Mouse (Mus musculus) limb, embryonic 11.5 days (tissue): ENCODE measurements at regions not wholly inside any gene's neighbourhood (a gene's known extent, or its start where the extent isn't known, plus 50 kb on each side); places are given as distances from the start of the nearest gene placed in this dataset.
A peak's percentile ranks its signal among the peaks of the same experiment; 100 is the strongest.

Experiments used
- ATAC-seq: fragments of 200-750 bp; cut with Nextera tagmentation; 2 replicates; pipeline ENCODE4 v1.8.0; 2017; ENCODE audit warnings: low read depth; ENCODE audit not compliant: insufficient number of reproducible peaks, low FRiP score, low TSS enrichment
- DNase-seq: peaks from one replicate; pipeline ENCODE4 v3.0.0-alpha.2; 2015; ENCODE audit warnings: low spot score
- H3K27ac ChIP-seq: fragments of 300-500 bp; sonication (generic); replicated peaks from 2 replicates; pipeline ENCODE4 v1.5.1; 2014; ENCODE audit warnings: low read depth, mild to moderate bottlenecking, low read length
- H3K27me3 ChIP-seq: fragments of 300-500 bp; sonication (generic); 2 replicates; pipeline ENCODE4 v1.6.1; 2014; ENCODE audit warnings: mild to moderate bottlenecking, low read length, mixed read lengths; ENCODE audit not compliant: control insufficient read depth, insufficient read depth
- H3K36me3 ChIP-seq: fragments of 300-500 bp; sonication (generic); 2 replicates; pipeline ENCODE4 v1.6.1; 2014; ENCODE audit warnings: mild to moderate bottlenecking, low read length, moderate library complexity, mixed read lengths; ENCODE audit not compliant: control insufficient read depth, insufficient read depth
- H3K4me1 ChIP-seq: fragments of 300-500 bp; sonication (generic); 2 replicates; pipeline ENCODE4 v1.6.1; 2014; ENCODE audit warnings: low read length, mixed read lengths; ENCODE audit not compliant: control insufficient read depth, insufficient read depth
- H3K4me2 ChIP-seq: fragments of 300-500 bp; sonication (generic); 2 replicates; pipeline ENCODE4 v1.6.1; 2014; ENCODE audit warnings: low read depth, mild to moderate bottlenecking, moderate library complexity; ENCODE audit not compliant: severe bottlenecking
- H3K4me3 ChIP-seq: fragments of 300-500 bp; sonication (generic); 2 replicates; pipeline ENCODE4 v1.5.1; 2014; ENCODE audit warnings: low read depth, low read length
- H3K9ac ChIP-seq: fragments of 300-500 bp; sonication (generic); 2 replicates; pipeline ENCODE4 v1.6.1; 2014; ENCODE audit warnings: mild to moderate bottlenecking, low read length
- H3K9me3 ChIP-seq: fragments of 300-500 bp; sonication (generic); 2 replicates; pipeline ENCODE4 v1.6.1; 2016; ENCODE audit warnings: low read length; ENCODE audit not compliant: control insufficient read depth
- WGBS: fragments of 180-500 bp; shearing (Covaris S2); extraction: QIAGEN DNeasy Blood & Tissue Kit; methylation state at CpG from one replicate; pipeline ENCODE4 v1.1.7; 2014; 5-methylcytosine and 5-hydroxymethylcytosine counted together

DNA sequence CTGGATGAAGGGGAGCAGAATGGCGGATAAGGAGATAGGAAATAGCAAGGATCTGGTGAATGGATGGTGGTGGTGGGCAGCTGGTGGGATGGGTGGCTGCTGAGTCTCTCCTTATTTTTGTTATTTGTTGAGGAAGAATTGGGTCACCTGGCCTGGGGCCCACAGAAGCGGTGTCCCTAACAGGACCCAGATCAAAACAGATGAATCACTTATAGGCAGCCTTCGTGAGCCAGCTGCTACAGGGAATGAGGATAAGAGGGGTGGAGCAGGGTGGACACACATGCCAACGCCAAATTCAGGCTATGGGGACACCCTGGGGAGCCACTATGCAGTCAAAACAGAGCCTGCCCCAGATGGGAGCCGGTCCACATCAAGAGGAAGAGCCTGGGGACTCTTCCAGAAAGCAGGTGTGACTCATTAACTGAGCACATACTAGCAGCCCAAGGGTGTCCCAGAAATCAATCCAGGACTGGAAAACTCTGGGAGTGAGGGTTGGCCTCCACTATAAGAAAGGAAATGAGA, 75.4 kb downstream of the Inhbb start:
- H3K4me3 ChIP-seq = no peak overlapping the region
- no peaks in the 10 kb centered on the region for H3K4me1 ChIP-seq
- DNase-seq = no peak
- H3K9ac ChIP-seq = no peak overlapping the region
- no peaks in the 10 kb centered on the region for H3K9me3 ChIP-seq
- no peak overlapping the region for H3K27ac ChIP-seq
- no peak for ATAC-seq
- WGBS = 83% methylated on average over 5 of the region's 5 CpGs
- no peaks in the 10 kb centered on the region for H3K36me3 ChIP-seq
- no peak overlapping the region for H3K4me2 ChIP-seq
- H3K27me3 ChIP-seq = no peaks in the 10 kb centered on the region

DNA sequence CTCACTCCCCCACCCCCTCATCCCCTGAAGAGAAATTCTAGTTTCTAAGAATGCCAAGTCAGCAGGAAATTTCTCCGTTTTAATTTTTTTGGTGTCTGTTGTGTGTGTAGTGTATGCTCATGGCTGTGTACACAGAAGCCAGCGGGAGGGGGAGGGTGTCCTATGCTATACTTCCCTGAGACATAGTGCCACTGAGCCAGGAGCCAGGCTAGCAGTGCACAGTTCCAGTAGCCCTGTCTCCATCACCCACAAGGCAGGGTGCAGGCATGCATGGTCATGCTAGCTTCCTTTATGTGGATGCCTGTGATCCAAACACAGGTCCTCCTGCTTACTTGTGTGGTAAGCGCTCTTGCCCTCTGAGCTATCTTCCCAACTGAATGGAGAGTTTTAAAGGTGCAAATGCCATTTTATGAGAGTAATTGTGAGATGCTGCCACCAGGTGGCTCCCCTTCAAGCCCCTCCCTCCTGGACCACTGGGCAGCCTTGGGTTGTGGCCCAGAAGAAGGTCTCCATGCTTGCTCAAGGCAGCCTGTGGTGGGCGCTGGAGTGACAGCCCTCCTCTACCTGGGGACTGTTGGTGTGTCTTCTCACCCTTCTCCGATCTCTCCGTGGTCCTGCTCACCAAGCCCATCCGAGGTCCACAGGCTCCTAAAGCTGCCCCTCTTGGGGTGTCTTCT, 76.8 kb downstream of the Inhbb start:
- ATAC-seq = no peak
- Histone ChIP-seq H3K4me1 (no peaks in the 10 kb centered on the region), H3K36me3 (no peaks in the 10 kb centered on the region), H3K4me3 (no peak overlapping the region), H3K4me2 (no peak overlapping the region), H3K9me3 (no peaks in the 10 kb centered on the region), H3K9ac (no peak overlapping the region), H3K27me3 (no peaks in the 10 kb centered on the region), H3K27ac (no peak overlapping the region)
- no peak for DNase-seq
- WGBS = 60% methylated on average over 7 of the region's 7 CpGs

DNA sequence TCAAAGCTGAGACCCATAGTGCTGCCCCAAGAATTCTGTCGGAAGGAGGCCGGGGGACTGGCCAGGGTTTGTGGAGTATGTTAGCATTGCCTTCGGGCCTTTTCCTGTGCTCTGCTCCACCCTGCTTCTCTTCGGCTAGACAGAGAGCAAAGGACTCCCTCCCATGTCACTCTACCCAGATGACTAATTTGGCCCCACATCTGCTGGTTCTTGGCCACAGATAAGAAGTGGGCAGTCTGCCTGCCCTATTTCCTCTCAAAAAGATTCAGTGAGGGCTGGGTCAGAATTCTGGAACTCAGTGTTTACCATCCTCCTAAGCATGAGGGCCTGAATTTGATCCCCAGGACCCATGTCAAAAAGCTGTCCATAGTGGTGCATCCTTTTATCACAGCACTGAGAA, 78.0 kb downstream of the Inhbb start:
- DNase-seq (no peak), ATAC-seq (no peak)
- WGBS = 76% methylated on average over 4 of the region's 4 CpGs
- Histone ChIP-seq H3K4me3 (no peak overlapping the region), H3K27ac (no peak overlapping the region), H3K9ac (no peak overlapping the region), H3K27me3 (no peaks in the 10 kb centered on the region), H3K4me2 (no peak overlapping the region), H3K36me3 (no peaks in the 10 kb centered on the region), H3K9me3 (no peaks in the 10 kb centered on the region), H3K4me1 (no peaks in the 10 kb centered on the region)

DNA sequence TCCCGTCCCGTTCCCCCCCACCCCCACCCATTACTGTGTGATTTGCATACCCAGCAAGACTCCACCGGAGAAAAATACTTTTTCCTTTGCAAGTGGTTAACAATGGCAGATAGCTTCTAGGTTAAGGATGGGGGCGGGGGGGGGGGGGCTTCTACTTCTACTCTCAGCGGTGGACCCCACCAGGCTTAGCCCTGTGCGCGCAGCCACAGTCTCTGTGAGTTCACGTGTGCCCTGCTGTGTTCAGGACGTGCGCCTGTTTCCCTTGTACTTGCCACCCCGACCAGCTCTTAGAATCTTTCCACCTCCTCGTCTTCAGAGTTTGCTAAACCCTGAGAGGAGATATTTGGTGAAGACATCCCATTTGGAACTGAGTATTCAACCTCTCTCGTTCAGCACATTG, 86.9 kb downstream of the Inhbb start:
- Histone ChIP-seq H3K4me2 (no peak overlapping the region), H3K9ac (no peak overlapping the region), H3K36me3 (no peaks in the 10 kb centered on the region), H3K9me3 (no peaks in the 10 kb centered on the region), H3K4me1 (no peaks in the 10 kb centered on the region), H3K27me3 (no peaks in the 10 kb centered on the region), H3K4me3 (no peak overlapping the region), H3K27ac (no peak overlapping the region)
- ATAC-seq (no peak), DNase-seq (no peak)
- 41% methylated on average over 13 of the region's 13 CpGs for WGBS

DNA sequence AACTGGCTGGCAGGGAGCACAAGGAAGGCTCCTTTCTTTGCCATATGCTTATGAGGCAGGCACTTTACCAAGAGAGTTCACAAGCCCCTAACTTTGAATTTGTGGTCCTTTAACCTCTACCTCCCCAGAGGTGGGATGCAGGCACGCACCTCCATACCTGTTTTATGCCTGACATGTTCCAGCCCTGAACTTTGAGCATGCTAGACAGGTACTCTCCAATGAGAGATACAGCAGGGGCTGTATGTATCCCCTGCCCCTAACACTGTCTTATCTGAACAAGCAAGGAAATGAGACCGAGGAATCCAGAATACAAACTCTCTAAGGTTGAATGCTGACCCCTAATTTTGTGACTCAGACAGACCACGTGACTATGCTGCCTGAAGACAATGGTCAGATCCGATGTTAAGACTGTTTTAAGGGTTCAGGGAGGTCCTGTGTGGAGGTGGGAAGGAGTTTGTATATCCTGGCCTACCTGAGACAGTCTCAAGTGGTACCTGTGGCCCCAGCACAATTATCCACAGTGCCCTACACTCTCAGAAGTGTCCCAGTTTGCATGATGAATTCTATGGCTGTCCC, 91.2 kb downstream of the Inhbb start:
- Histone ChIP-seq H3K9me3 (no peaks in the 10 kb centered on the region), H3K4me3 (no peak overlapping the region), H3K36me3 (no peaks in the 10 kb centered on the region), H3K4me2 (no peak overlapping the region), H3K27me3 (no peaks in the 10 kb centered on the region), H3K4me1 (0 out of 2 replicates have a peak, but pooled peaks cover 3% of the 10 kb centered on the region), H3K27ac (no peak overlapping the region), H3K9ac (no peak overlapping the region)
- DNase-seq (no peak), ATAC-seq (no peak)
- 81% methylated on average over 4 of the region's 4 CpGs for WGBS

DNA sequence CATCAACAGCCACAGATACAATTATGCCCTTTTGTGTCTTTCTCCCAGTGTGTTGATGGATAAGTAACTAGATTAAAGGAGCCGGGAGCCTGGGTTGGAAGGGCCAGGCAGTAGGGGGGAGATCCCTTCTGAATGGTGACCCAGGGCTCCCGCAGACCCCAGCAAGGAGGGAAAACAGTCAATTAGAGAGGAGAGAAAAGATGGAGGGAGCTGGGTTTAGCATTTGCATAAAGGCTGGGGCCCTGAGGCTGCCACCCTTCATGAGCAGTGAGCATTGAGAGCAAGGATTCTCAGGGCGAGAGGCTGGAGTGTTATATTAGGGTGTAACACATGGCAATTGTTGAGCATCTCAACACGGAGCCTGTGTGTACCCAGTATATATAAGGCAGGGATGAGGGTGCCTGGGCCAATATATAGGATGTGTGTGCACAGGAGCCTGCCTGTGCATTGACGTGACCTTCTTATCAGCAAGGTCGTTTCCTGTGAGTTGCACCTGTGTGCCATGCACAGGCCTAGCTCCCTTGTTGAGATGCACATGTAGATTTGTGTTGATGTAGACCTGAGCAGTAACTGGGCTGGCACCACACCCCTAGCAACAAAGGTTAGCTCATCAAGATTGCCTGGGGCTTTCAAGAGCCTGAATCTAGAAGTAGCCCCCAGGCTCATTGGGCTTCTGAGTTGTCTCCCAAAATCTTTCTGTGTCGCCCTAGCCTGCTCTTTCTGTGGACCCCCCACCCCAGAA, 92.2 kb downstream of the Inhbb start:
- Histone ChIP-seq H3K9ac (no peak overlapping the region), H3K27me3 (no peaks in the 10 kb centered on the region), H3K36me3 (no peaks in the 10 kb centered on the region), H3K27ac (no peak overlapping the region), H3K4me2 (no peak overlapping the region), H3K4me1 (0 out of 2 replicates have a peak, but pooled peaks cover 3% of the 10 kb centered on the region), H3K9me3 (no peaks in the 10 kb centered on the region), H3K4me3 (no peak overlapping the region)
- WGBS = 53% methylated on average over 7 of the region's 7 CpGs
- no peak for DNase-seq
- no peak for ATAC-seq

DNA sequence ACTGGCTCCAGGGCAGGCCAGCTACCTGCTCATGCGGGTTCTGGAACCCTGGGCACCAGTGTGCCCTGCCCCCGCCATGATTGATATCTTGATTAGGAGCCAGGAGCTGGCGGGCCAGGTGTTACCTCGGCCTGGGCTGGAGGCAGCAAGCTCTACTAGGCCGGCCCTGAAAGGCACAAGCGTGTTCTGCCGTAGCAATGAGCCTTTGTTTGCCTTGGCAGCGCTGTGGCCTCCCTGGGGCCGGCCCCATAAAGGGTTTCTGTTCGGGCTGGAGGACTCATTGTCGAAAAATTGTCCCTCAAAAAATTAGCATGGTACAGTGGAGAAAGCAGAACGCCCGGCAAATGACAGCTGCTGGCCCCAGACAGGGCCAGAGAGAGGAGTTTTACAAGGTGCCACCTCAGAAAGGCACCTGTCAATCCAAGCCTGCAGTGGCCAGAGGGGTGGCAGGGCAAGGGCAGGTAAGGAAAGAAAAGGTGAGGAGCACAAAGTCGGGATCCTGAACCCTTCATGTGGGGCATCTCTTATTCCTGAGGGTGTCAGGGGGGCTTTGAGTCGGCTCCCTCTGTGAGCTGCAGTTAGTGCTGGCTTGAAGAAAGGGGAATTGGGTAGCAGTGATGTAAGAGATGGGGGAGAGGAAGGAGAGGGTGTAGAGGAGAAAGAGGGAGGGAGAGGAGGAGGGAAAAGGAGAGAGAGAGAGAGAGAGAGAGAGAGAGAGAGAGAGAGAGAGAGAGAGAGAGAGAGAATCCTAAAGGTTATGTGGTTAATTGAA, 92.9 kb downstream of the Inhbb start:
- H3K9ac ChIP-seq = peak overlapping the region; percentile 34; the same call in 1 of the 2 replicates
- WGBS = 22% methylated on average over 15 of the region's 15 CpGs
- H3K4me3 ChIP-seq = no peak overlapping the region
- no peak overlapping the region for H3K4me2 ChIP-seq
- H3K27me3 ChIP-seq = no peaks in the 10 kb centered on the region
- H3K27ac ChIP-seq = peak overlapping the region; percentile 36; the same call in 1 of the 2 replicates
- ATAC-seq = peak; percentile 47; the same call in 1 of the 2 replicates
- DNase-seq = peak; percentile 47
- H3K9me3 ChIP-seq = no peaks in the 10 kb centered on the region
- no peaks in the 10 kb centered on the region for H3K36me3 ChIP-seq
- H3K4me1 ChIP-seq = 0 out of 2 replicates have a peak, but pooled peaks cover 3% of the 10 kb centered on the region

DNA sequence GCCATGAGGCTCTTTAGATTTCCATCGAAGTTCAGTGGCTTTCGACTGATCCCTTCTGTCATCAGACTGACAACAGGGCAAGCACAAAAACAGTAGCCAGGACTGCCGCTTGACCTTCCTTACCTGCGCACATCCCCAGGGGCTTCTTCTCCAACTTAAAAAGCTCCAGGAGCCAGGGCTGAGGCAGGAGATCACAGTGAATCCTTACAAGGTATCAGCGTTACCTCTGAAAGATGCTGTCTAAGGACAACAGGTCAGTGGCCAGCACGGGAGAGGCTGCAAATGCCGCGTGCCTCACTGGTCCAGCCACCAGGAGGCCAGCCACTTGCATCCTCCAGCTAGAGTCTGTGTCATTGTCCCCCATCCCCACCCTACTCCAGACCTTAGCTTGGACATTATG, 97.5 kb downstream of the Inhbb start:
- no peak overlapping the region for H3K4me3 ChIP-seq
- no peak for ATAC-seq

More for the DNA sequence above, 97.5 kb downstream of the Inhbb start:
- Histone ChIP-seq H3K4me2 (no peak overlapping the region), H3K36me3 (no peaks in the 10 kb centered on the region), H3K27ac (no peak overlapping the region), H3K27me3 (no peaks in the 10 kb centered on the region), H3K9me3 (no peaks in the 10 kb centered on the region), H3K9ac (no peak overlapping the region), H3K4me1 (0 out of 2 replicates have a peak, but pooled peaks cover 3% of the 10 kb centered on the region)
- 78% methylated on average over 8 of the region's 8 CpGs for WGBS
- DNase-seq = no peak
